Mouse (Mus musculus): ENCODE data around the gene Gm21761.
"Not testable (repeated sequence)": the region's sequence is repeated elsewhere in the genome, so short reads cannot be mapped to it uniquely, and the experiment has no call there.

The Gm21761 gene

GRCm38 (mm10) chr13:119929172-119929571 lies at the start of gene Gm21761:
Gene Gm21761 (minus strand): TSS chr13:119929272.
- not testable (repeated sequence) for DNase-seq

DNA sequence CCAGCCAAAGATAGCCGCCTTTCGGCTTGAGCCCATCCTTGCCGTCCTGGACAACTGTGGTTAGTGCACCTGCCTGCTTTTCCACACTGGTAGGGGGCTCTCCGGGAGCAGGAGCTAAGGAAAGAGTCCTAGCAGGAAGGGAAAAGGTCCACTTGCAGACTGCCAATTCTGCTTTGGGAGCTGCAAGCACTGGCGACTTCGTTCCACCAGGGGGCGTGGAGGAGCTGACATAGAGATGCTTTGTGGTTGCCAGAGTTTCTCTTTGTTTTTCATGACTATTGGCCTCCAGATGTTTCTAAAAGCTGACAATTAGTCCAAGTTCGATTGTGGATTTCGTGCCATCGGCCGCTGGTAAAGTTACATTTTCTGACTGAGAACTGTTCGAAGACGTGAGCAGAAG lies 40.1 kb upstream of the Gm21761 start:
- DNase-seq = not testable (repeated sequence)

DNA sequence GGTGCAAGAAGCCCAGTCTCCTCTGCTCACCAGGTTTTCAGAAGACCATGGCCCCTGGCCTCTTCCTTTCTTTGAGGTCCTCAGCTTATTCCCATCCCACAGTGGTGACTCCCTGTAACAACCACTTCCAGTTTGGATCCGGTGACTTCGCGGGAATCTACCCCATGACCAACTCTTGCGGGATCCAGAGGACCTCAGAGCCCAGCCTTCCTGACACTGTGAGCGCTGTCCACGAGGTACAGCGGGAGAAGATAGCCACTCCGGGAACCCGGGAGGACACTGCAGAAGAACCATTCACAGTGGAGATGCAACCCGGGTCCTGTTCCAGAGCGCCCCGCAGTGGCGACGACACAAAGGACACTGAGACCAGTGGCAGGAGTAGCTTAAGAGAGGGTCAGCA lies 39.1 kb upstream of the Gm21761 start:
- DNase-seq = not testable (repeated sequence)

GRCm38 (mm10) chr13:119965968-119966367 lies 36.9 kb upstream of the Gm21761 start:
- not testable (repeated sequence) for DNase-seq

DNA sequence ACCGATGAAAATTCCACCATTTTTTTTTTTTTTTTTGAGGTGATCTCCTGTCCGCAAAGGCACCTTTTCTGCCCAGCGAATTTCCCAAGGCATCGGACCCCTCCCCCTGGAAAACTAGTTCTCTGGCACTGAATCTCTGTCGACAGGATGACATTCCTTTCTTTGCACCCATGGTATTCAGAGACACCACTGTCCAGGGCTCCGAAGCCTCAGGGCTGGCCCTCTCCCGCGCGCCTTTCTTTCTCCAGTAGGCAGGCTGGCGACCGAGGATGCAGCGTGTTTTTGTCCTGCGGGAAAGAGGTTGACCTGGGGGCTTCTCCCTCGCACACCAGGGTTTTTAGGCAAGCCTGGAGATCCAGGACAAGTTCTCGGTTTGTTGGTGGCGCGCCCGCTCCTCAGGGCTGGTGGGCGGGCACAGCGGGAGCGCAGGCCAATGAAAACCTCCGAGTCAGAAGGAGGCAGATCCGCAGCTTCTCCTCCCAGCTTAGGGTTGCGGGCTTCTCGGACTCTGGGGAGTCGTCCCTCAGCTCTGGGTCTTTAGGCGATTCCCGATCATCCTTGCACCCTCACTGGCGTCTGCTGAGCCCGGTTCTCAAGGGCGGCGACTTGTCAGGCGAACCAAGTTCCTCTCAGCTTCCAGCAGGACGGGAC lies 36.4 kb upstream of the Gm21761 start:
- DNase-seq = not testable (repeated sequence)

DNA sequence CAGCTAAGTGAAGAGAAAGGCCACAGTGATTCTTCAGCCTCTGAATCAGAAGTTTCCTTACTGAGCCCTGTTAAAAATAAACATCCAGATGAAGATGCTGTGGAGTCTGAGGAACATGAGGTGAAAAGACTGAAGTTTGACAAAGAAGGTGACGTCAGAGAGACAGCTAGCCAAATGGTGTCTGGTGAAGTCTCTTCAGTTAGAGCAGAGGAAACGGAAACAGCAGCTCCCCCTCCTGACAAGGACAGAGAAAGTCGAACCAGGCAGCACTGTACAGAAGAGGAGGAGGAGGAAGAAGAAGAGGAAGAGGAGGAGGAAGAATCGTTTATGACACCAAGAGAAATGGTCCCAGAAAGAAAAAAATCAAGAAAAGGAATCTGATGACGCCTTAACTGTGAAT lies 33.8 kb upstream of the Gm21761 start:
- not testable (repeated sequence) for DNase-seq

- not testable (repeated sequence) for DNase-seq
Observed at GRCm38 (mm10) chr13:119955567-119955966, 26.5 kb upstream of the Gm21761 start.

DNA sequence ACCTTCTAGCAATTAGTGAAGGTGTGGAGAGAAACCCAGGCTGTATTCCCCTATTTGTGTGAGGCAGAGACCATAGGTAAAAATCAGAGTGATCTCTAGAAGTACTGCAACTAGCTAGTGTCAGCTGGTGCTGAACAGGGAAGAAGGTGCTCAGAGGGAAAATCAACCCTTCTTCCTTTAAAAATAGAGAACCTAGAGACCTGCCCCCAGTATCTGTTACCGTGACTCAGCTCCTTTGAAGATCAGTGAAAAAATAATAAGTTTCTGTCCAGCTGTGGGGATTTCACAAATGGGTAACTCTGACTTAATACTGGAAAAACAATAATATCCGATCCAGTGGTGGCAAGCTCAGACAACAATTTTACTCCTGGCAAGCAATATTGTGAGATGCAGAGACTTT lies 26.0 kb upstream of the Gm21761 start:
- DNase-seq = not testable (repeated sequence)

DNA sequence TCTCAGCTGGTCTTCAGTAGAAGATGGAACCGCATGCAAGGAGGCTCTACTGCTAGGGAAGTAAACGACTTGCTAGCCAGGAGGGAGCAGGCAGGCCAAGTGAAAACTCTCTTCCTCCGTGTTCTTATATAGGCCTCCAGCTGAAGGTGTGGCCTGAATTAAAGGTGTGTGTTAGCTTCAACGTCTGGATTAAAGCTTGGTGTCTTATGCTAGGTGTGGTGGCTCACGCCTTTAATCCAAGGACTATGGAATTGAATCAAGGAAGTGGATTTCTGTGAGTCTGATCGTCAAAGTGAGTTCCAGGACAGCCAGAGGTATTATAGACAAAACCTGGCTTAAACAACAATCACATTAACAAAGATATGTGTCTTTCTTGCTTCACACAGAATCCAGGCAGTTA lies 21.6 kb upstream of the Gm21761 start, which contains the start of gene B020031M17Rik:
B020031M17Rik (minus strand) TSS at position 101 of the 400 bp plus-strand sequence.
- DNase-seq = not testable (repeated sequence)

DNA sequence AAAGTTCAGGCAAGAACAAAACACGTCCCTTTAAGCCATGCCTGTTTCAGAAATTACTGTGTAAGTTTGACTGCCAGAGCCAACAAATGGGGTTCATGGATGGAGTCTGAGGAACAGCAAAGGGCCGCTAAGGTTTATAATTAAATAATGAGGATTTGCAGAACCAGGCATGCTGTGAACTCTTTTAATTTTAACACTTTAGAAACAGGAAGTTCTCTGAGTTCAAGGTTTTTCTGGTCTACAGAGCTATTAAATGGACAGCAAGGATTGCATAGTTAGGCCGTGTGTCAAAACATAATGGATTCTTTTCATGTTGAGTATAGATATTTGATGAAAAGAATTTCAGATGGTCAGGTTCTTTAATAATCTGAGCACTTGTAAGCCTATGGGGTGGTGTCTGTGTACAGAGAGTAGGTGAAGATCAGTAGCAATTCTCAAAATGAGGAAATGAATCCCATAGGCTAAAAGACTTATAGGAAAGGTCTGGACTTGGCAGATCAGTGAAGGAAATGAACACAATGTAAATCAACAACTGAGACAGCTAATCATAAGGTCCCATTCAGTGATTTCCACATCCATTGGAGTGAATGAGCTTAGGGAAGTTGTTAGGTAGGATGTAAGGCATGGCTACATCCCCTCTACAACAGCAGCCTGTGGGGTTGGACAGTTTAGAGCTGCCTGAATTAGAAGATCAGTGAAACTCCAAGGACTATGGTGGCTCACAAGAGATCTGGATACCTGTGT lies 4.3 kb downstream of the Gm21761 start:
- not testable (repeated sequence) for DNase-seq

- not testable (repeated sequence) for DNase-seq
Observed at GRCm38 (mm10) chr13:119916966-119917722, 11.9 kb downstream of the Gm21761 start.

GRCm38 (mm10) chr13:119916449-119916848 lies 12.6 kb downstream of the Gm21761 start:
- DNase-seq = not testable (repeated sequence)

- DNase-seq = not testable (repeated sequence)
Observed at GRCm38 (mm10) chr13:119898549-119898948, 30.5 kb downstream of the Gm21761 start.

GRCm38 (mm10) chr13:119894685-119895084 lies 34.4 kb downstream of the Gm21761 start, which contains the start of gene Tcstv1:
Gene Tcstv1 (minus strand): TSS chr13:119894785.
- DNase-seq = not testable (repeated sequence)

GRCm38 (mm10) chr13:119886896-119887295 lies 42.2 kb downstream of the Gm21761 start:
- DNase-seq = not testable (repeated sequence)

DNA sequence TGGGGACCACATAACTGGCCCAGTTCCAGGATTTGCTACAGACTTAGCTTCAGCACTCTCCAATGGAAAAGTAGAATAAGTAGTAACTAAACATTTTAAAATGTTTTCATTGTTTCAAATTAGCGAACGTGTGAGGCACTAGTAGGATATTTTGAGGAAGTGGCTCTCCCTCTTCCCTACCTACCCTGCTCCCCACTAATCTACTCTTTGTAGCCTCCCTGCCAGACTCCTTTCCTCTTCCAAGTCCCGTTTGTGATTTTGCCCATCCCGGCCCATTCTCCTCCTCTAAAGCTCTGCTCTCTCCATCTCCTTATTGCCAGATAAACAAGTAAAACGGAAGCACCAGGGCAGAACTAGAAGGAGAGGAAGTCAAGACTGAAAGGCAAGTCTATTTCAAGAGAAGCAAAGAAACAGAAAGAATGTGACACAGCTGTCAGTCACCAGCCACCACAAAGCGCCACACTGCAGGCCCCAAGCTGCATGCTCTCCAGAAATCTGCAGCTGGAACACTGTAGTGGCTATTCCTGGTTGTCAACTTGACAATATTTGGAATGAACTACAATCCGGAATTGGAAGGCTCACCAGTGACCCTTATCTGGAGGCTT lies 64.6 kb downstream of the Gm21761 start:
- DNase-seq = not testable (repeated sequence)

- DNase-seq = not testable (repeated sequence)
Observed at GRCm38 (mm10) chr13:119862399-119862798, 66.7 kb downstream of the Gm21761 start.

Measured in cerebellum, adult 11 months (tissue).